In the genomic region with DNA sequence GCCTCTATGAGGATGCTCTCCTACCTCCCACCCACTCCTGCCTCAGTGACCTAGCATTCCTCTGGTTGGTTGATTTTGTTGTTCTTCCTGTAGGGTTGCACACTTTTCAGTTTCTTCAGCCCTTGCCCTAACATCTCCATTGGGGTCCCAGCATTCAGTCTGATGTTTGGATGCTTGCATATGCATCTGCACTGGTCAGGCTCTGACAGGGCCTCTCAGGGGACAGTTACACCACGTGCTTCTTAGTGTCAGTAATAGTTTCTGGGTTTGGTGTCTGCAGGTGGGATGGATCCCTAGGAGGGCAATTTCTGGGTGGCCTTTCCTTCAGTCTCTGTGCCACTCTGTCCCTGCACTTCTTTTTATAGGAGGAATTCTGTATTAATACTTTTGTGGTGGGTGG, we compare ENCODE assay signal across 16 mouse cellular contexts.
"Had no signal": no experiment of that assay in that cellular context is flagged by ENCODE, and none has a peak within 500 bp of the region (broad histone marks: within the 10 kb centered on the region; RNA-seq: fewer than 3 reads in every experiment).

No protein-coding gene starts in this region.

- H3K9me3 ChIP-seq: limb, embryonic 12.5 days; limb, embryonic 15.5 days had no signal

- H3K4me3 ChIP-seq: layer of hippocampus, adult 2 months; limb, embryonic 12.5 days; limb, embryonic 15.5 days had no signal

- ATAC-seq: intestine, postnatal 0 days; liver, postnatal 0 days; lung, postnatal 0 days had no signal

- H3K27me3 ChIP-seq: limb, embryonic 12.5 days; limb, embryonic 15.5 days had no signal

- H3K36me3 ChIP-seq: limb, embryonic 12.5 days; limb, embryonic 15.5 days had no signal

- H3K4me1 ChIP-seq: limb, embryonic 12.5 days; limb, embryonic 15.5 days had no signal

- H3K4me2 ChIP-seq: limb, embryonic 12.5 days; limb, embryonic 15.5 days; liver, embryonic 11.5 days; lung, embryonic 14.5 days had no signal

- H3K27ac ChIP-seq: kidney, postnatal 0 days; layer of hippocampus, adult 2 months; limb, embryonic 12.5 days; limb, embryonic 15.5 days; liver, embryonic 14.5 days; macrophage had no signal

- H3K9ac ChIP-seq: limb, embryonic 12.5 days; limb, embryonic 15.5 days; liver, embryonic 14.5 days; liver, postnatal 0 days; lung, embryonic 14.5 days had no signal

- DNase-seq: kidney, adult 2 months; kidney, postnatal 25 days; layer of hippocampus, adult 9-11 months; liver, postnatal 0 days; lung, embryonic 14.5 days; thymus, adult 18-20 months; thymus, postnatal 36 days had no signal
